Mouse (Mus musculus) CH12.LX (cell line): ENCODE measurements at regions not wholly inside any gene's neighbourhood (a gene's known extent, or its start where the extent isn't known, plus 50 kb on each side); places are given as distances from the start of the nearest gene placed in this dataset.

Source experiments
- CTCF ChIP-seq, 2 experiments: IDR thresholded peaks in 1 of 2; conservative IDR thresholded peaks in 1 of 2; 2 replicates each; pipeline ENCODE4 v1.5.1; 2011 to 2012; ENCODE audit warnings: low read depth in 2 of 2, low read length in 2 of 2, improper control_type of control experiment in 1 of 2, inconsistent platforms in 1 of 2, mild to moderate bottlenecking in 1 of 2, moderate library complexity in 1 of 2
- E2F4 ChIP-seq: IDR thresholded peaks from 2 replicates; pipeline ENCODE4 v1.6.1; 2011; ENCODE audit warnings: low read depth, low read length, improper control_type of control experiment; ENCODE audit not compliant: insufficient replicate concordance

DNA sequence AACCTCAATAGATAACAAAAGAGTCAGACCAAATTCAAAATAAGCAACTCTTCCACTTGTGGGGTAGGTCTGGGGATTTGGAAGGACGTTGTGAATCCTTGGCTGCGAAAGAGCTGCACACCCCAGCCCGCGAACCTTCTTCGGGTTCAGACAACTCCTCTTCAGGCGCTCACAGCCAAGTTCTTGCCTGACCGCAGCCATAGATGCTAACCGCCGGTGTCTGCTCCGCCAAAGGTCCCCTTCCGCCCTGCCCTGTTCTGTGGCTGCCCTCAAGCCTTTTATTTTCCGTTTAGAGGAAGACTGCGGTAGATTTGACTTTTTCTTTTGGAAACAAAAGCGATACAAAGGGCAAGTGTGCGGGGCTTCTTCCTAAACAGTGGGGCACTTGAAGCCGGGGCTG is 68.6 kb upstream of the Hnrnpk start:
- TF ChIP-seq E2F4: no peak
- no peak for TF ChIP-seq CTCF (conservative IDR thresholded peaks at IDR 0.05 in 1 of 2, IDR thresholded peaks at IDR 0.05 in 1 of 2; ENCODE audit: low read depth in 2 of 2, low read length in 2 of 2)
